Mouse (Mus musculus) layer of hippocampus, postnatal 10 days (tissue): ENCODE results near the gene Tat. TPM values are rescaled to one million over a fixed set of nuclear protein-coding genes. Genes with fewer than 3 reads are reported as not detected.

Experiments
- DNase-seq, 2 experiments: peaks; one replicate each; pipeline ENCODE4 v3.0.0; 2021; ENCODE audit warnings: low spot score in 2 of 2
- long read RNA-seq: library from polyadenylated mRNA; stranded (forward); transcript quantifications from one replicate; pipeline ENCODE4 v2.0.0, GENCODE M21; 2023
- total RNA-seq, 2 experiments: library from RNA; stranded (reverse); gene quantifications; 2 replicates each; pipeline ENCODE4 v1.2.3; 2021

The Tat gene
- not detected for total RNA-seq
- long read RNA-seq: 0 reads

GRCm38 (mm10) chr8:109990224-109990623 lies at the start of gene Tat:
Gene Tat (plus strand): TSS chr8:109990437.
- no peak for DNase-seq

- DNase-seq: no peak
These were observed 48.5 kb upstream of the Tat start for GRCm38 (mm10) chr8:109941606-109942360.

- DNase-seq: no peak
These were observed 45.0 kb upstream of the Tat start for GRCm38 (mm10) chr8:109945153-109945632.

GRCm38 (mm10) chr8:109945694-109946093 lies 44.5 kb upstream of the Tat start:
- DNase-seq: no peak

- no peak for DNase-seq
These were observed 44.0 kb upstream of the Tat start for GRCm38 (mm10) chr8:109946272-109946671.

GRCm38 (mm10) chr8:109947447-109948284 lies 42.6 kb upstream of the Tat start:
- peak; percentile 49 to 62 for DNase-seq

- no peak for DNase-seq
These were observed 42.0 kb upstream of the Tat start for GRCm38 (mm10) chr8:109948285-109948564.

GRCm38 (mm10) chr8:109952171-109952570 lies 38.1 kb upstream of the Tat start:
- no peak for DNase-seq

- DNase-seq: no peak
These were observed 35.7 kb upstream of the Tat start for GRCm38 (mm10) chr8:109954486-109954948.

- no peak for DNase-seq
These were observed 32.8 kb upstream of the Tat start for GRCm38 (mm10) chr8:109957167-109958028.

GRCm38 (mm10) chr8:109958036-109958655 lies 32.1 kb upstream of the Tat start:
- DNase-seq: no peak

GRCm38 (mm10) chr8:109959112-109959511 lies 31.1 kb upstream of the Tat start:
- no peak for DNase-seq

- DNase-seq: peak in 1 of 2 experiments; percentile 52
These were observed 28.4 kb upstream of the Tat start, which contains the start of gene Marveld3 for GRCm38 (mm10) chr8:109961693-109962367. Gene Marveld3 (minus strand): TSS chr8:109962203.

GRCm38 (mm10) chr8:109962896-109963295 lies 27.3 kb upstream of the Tat start:
- DNase-seq: no peak

GRCm38 (mm10) chr8:109963421-109963820 lies 26.8 kb upstream of the Tat start:
- DNase-seq: no peak

- no peak for DNase-seq
These were observed 26.1 kb upstream of the Tat start for GRCm38 (mm10) chr8:109964106-109964505.

- no peak for DNase-seq
These were observed 21.4 kb upstream of the Tat start for GRCm38 (mm10) chr8:109968837-109969236.

- DNase-seq: no peak
These were observed 19.9 kb upstream of the Tat start for GRCm38 (mm10) chr8:109970323-109970722.

- DNase-seq: no peak
These were observed 17.3 kb upstream of the Tat start for GRCm38 (mm10) chr8:109972901-109973300.

- no peak for DNase-seq
These were observed 10.9 kb upstream of the Tat start for GRCm38 (mm10) chr8:109979339-109979738.
